Mouse (Mus musculus): ENCODE measurements around the gene Otulin. TPM values are rescaled to one million over a fixed set of nuclear protein-coding genes. Genes with fewer than 3 reads are reported as not detected.

The Otulin gene
- total and polyA plus RNA-seq, 3 experiments: 65.5 to 70.6 TPM; not detected in 1

GRCm38 (mm10) chr15:27674041-27674440 lies 43.5 kb upstream of the Otulin start:
- no peak for DNase-seq (ENCODE audit: low read depth, low spot score)
- no peak overlapping the region for H3K27ac ChIP-seq (ENCODE audit: control insufficient read depth, low read depth, low read length)
- H3K9me3 ChIP-seq (replicated peaks; ENCODE audit: insufficient read depth, low read length): no peaks in the 10 kb centered on the region
- no peaks in the 10 kb centered on the region for H3K27me3 ChIP-seq (ENCODE audit: control insufficient read depth in 1 of 2, insufficient read depth in 2 of 2, low read length in 2 of 2)
- H3K36me3 ChIP-seq (ENCODE audit: control insufficient read depth in 1 of 2, insufficient read depth in 2 of 2, low read length in 2 of 2): peaks cover 0 to 8% of the 10 kb centered on the region in 2 experiments; a peak in 2 of 4 replicates
- peaks cover 10 to 18% of the 10 kb centered on the region in 2 experiments for H3K4me1 ChIP-seq (ENCODE audit: control insufficient read depth in 1 of 2, insufficient read depth in 2 of 2, low read length in 2 of 2)
- no peaks in the 10 kb centered on the region for H3K79me2 ChIP-seq (ENCODE audit: control insufficient read depth, insufficient read depth, low read length, poor library complexity)
- H3K4me3 ChIP-seq (ENCODE audit: control insufficient read depth in 1 of 2, insufficient read depth in 1 of 2, low read depth in 2 of 2, low read length in 2 of 2): no peak overlapping the region
- H3K9ac ChIP-seq (ENCODE audit: control insufficient read depth, low read depth, low read length, poor library complexity, severe bottlenecking): no peak overlapping the region
- no peak for TF ChIP-seq UBTF (IDR thresholded peaks at IDR 0.05; ENCODE audit: borderline replicate concordance, insufficient read depth, low read depth, low read length)
- TF ChIP-seq POLR2AphosphoS5 (IDR thresholded peaks at IDR 0.05; ENCODE audit: borderline replicate concordance, low read depth, low read length): no peak
- no peak for TF ChIP-seq POLR2A (IDR thresholded peaks at IDR 0.05; ENCODE audit: control insufficient read depth in 1 of 2, insufficient read depth in 1 of 2, low read depth in 1 of 2, low read length in 2 of 2, poor library complexity in 1 of 2)
- no peak for TF ChIP-seq MYC (IDR thresholded peaks at IDR 0.05; ENCODE audit: low read depth, low read length)
- TF ChIP-seq TAL1 (IDR thresholded peaks at IDR 0.05; ENCODE audit: low read length): no peak
- no peak for TF ChIP-seq NRF1 (IDR thresholded peaks at IDR 0.05; ENCODE audit: insufficient read depth, low read depth, low read length, poor library complexity, severe bottlenecking)
- TF ChIP-seq BHLHE40 (IDR thresholded peaks at IDR 0.05; ENCODE audit: borderline replicate concordance, low read depth, low read length): no peak

GRCm38 (mm10) chr15:27673151-27673550 lies 42.7 kb upstream of the Otulin start:
- H3K4me1 ChIP-seq (ENCODE audit: control insufficient read depth in 1 of 2, insufficient read depth in 2 of 2, low read length in 2 of 2): peaks cover 14 to 21% of the 10 kb centered on the region in 2 experiments

DNA sequence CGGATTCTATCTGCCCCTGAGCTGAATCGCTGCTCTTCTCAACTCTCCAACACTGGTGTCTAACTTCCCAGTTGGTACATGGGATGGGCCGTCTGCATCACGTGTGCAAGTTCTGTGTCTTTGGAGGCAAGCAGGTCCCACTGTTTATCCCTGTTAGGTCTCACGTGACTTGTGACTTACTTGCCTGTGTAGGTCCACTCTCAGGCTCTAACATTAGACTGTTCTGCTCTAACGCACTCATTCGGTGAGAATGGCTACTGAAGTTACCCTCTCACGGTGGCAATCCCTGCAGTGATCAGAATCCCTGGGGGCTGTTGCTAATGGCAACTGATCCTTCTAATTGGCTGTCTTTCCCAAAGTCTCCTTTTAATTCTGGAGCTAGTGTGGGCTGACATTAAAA lies 41.8 kb upstream of the Otulin start:
- Histone ChIP-seq H3K36me3 (ENCODE audit: control insufficient read depth in 1 of 2, insufficient read depth in 2 of 2, low read length in 2 of 2) (peaks cover 0 to 21% of the 10 kb centered on the region in 2 experiments; a peak in 2 of 4 replicates), H3K4me1 (ENCODE audit: control insufficient read depth in 1 of 2, insufficient read depth in 2 of 2, low read length in 2 of 2) (peaks cover 22 to 28% of the 10 kb centered on the region in 2 experiments), H3K9ac (ENCODE audit: control insufficient read depth, low read depth, low read length, poor library complexity, severe bottlenecking) (no peak overlapping the region), H3K4me3 (ENCODE audit: control insufficient read depth in 1 of 2, insufficient read depth in 1 of 2, low read depth in 2 of 2, low read length in 2 of 2) (no peak overlapping the region), H3K27ac (ENCODE audit: control insufficient read depth, low read depth, low read length) (peak overlapping the region; percentile 15; the same call in 1 of the 2 replicates), H3K9me3 (replicated peaks; ENCODE audit: insufficient read depth, low read length) (no peaks in the 10 kb centered on the region), H3K79me2 (ENCODE audit: control insufficient read depth, insufficient read depth, low read length, poor library complexity) (no peaks in the 10 kb centered on the region), H3K27me3 (ENCODE audit: control insufficient read depth in 1 of 2, insufficient read depth in 2 of 2, low read length in 2 of 2) (no peaks in the 10 kb centered on the region)
- TF ChIP-seq USF1 (IDR thresholded peaks at IDR 0.05; ENCODE audit: low read depth, low read length): peak; percentile 15; the same call in 1 of the 2 replicates
- 0 out of 2 replicates have a peak, but pooled peaks have one; percentile 5 for TF ChIP-seq MAZ (IDR thresholded peaks at IDR 0.05; ENCODE audit: low read depth, low read length)
- no peak for TF ChIP-seq POLR2AphosphoS2 (IDR thresholded peaks at IDR 0.05; ENCODE audit: low read length)
- TF ChIP-seq HCFC1 (IDR thresholded peaks at IDR 0.05; ENCODE audit: low read depth, low read length): no peak
- no peak for TF ChIP-seq BHLHE40 (IDR thresholded peaks at IDR 0.05; ENCODE audit: borderline replicate concordance, low read depth, low read length)
- no peak for DNase-seq (ENCODE audit: low read depth, low spot score)

More at GRCm38 (mm10) chr15:27673151-27673550, 42.7 kb upstream of the Otulin start:
- peaks cover 0 to 13% of the 10 kb centered on the region in 2 experiments; a peak in 2 of 4 replicates for H3K36me3 ChIP-seq (ENCODE audit: control insufficient read depth in 1 of 2, insufficient read depth in 2 of 2, low read length in 2 of 2)
- no peaks in the 10 kb centered on the region for H3K27me3 ChIP-seq (ENCODE audit: control insufficient read depth in 1 of 2, insufficient read depth in 2 of 2, low read length in 2 of 2)
- no peak overlapping the region for H3K4me3 ChIP-seq (ENCODE audit: control insufficient read depth in 1 of 2, insufficient read depth in 1 of 2, low read depth in 2 of 2, low read length in 2 of 2)
- no peak overlapping the region for H3K27ac ChIP-seq (ENCODE audit: control insufficient read depth, low read depth, low read length)
- DNase-seq (ENCODE audit: low read depth, low spot score): no peak
- no peaks in the 10 kb centered on the region for H3K79me2 ChIP-seq (ENCODE audit: control insufficient read depth, insufficient read depth, low read length, poor library complexity)
- no peaks in the 10 kb centered on the region for H3K9me3 ChIP-seq (replicated peaks; ENCODE audit: insufficient read depth, low read length)
- no peak overlapping the region for H3K9ac ChIP-seq (ENCODE audit: control insufficient read depth, low read depth, low read length, poor library complexity, severe bottlenecking)
- TF ChIP-seq E2F4 (IDR thresholded peaks at IDR 0.05; ENCODE audit: borderline replicate concordance, low read depth, low read length) (no peak), GATA1 (IDR thresholded peaks at IDR 0.05; ENCODE audit: low read depth, low read length) (no peak), RCOR1 (IDR thresholded peaks at IDR 0.05; ENCODE audit: low read depth, low read length) (no peak), ETS1 (IDR thresholded peaks at IDR 0.05; ENCODE audit: low read depth, low read length) (no peak), POLR2AphosphoS5 (IDR thresholded peaks at IDR 0.05; ENCODE audit: borderline replicate concordance, low read depth, low read length) (no peak), ELF1 (IDR thresholded peaks at IDR 0.05; ENCODE audit: low read depth, low read length) (no peak), MXI1 (IDR thresholded peaks at IDR 0.05; ENCODE audit: low read depth, low read length) (no peak), NRF1 (IDR thresholded peaks at IDR 0.05; ENCODE audit: insufficient read depth, low read depth, low read length, poor library complexity, severe bottlenecking) (no peak), ZKSCAN1 (IDR thresholded peaks at IDR 0.05; ENCODE audit: low read depth, low read length) (no peak), USF2 (IDR thresholded peaks at IDR 0.05; ENCODE audit: borderline replicate concordance in 1 of 2, insufficient read depth in 1 of 2, low read depth in 1 of 2, low read length in 2 of 2) (no peak), MYC (IDR thresholded peaks at IDR 0.05; ENCODE audit: low read depth, low read length) (no peak), BHLHE40 (IDR thresholded peaks at IDR 0.05; ENCODE audit: borderline replicate concordance, low read depth, low read length) (no peak), JUND (IDR thresholded peaks at IDR 0.05; ENCODE audit: low read depth, low read length) (no peak), EP300 (IDR thresholded peaks at IDR 0.05; ENCODE audit: low read depth in 1 of 2, low read length in 2 of 2) (no peak)

All from MEL (cell line).